Mouse (Mus musculus) inflammation-experienced regulatory T-cells (primary cell): ENCODE data around the gene Tbcc. TPM values are rescaled to one million over a fixed set of nuclear protein-coding genes. Genes with fewer than 3 reads are reported as not detected.

ENCODE experiments used
- polyA plus RNA-seq, 2 experiments: library from polyadenylated mRNA; unstranded; fragments of 100-300 nt; shearing (Covaris generic); gene quantifications; one replicate each; pipeline ENCODE4 v1.2.1; 2017

The Tbcc gene
- 10 to 100 TPM; 52.3 to 54.9 TPM for polyA plus RNA-seq

DNA sequence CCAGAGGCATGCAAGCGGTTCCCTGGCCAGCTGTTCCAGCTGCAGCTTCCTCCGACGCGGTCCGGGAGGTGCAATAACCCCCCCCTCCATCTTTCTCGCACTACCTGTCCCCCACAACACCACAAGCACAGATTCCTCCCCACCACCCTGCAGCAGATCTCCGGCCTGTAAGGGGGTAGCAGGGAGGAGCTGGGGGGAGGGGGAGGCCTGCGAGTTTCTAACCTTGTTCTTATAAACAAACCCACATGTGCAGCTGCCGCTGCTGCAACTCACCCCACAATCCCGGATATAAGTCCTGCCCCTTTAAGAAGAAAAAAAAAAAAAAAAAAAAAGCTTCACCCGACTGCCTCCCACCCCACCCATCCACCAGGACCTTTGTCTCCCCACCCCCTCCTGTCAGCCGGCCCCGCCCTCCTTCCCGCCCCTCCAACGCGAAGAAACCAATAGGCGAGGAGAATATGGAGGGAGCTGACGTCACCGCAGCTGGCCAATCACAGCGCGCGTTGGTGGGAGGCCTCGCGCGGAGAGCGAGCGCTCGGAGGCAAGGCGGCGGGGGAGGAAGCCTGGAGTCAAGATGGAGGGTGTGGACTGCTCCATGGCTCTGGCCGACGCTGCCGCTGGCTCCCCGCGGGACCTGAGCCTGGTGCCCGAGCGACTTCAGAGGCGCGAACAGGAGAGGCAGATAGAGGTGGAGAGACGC lies at the start of gene Tbcc:
Gene Tbcc, plus strand, starts transcription at position 569 of the 700 bp plus-strand sequence.

DNA sequence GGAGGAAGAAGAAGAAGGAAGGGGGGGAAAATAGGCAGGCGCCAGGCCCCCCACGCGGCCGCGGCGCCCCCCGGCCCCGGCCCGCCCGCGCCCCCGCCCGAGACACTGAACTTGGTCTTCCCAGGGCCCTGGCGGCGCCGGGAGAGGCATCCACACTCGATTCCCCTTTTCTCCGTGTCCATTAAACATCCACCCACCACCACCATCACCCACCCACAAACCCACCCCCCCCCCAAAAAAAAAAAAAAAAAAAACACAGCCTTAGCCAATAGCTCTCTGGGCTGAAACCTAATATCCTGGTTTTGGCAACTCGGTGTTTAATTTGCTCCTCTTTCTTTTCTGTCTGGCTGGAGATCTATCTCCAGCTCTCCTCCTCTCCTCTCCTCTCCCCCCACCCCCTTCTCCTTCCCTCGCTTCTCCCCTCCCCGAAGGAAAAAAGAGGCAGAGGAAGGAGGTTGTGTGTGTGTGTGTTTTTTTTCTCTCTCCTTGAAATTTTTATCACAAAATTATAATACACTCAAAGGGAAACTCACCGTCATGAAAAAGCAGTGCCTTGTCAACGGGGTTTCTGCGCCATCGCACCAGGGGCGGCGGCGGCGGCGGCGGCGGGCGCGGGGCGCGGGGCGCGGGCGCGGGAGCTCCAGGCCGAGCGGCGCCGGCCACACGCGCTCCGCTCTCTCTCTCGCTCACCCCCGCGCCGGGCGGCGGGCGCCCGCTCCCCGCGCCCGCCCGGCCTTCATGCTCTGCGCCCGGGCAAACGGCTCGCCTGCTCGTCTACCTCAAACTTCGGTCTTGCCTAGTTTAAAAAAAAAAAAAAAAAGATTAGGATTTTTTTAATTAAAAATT lies 32.4 kb upstream of the Tbcc start, which contains the start of gene Bicral:
Gene Bicral, minus strand, starts transcription at position 580 of the 846 bp plus-strand sequence.

DNA sequence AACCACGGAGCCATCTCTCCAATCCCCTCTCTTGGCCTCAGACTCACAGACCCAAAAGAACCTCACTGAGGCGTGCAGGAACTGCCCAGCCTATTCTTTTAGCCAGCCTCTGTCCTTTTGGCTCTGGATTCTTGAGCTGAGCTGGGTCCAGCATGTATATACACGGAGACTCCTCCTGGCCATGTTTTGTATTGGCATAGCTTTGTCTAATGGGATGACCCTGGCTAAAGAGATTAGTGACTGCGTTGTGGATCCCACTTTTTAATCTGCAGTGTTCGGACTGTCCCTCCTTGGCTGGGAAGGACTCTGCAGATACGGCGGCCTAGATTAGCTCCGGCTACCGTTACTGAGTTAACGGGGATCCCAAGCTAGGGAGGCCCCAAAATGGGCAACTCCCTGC lies 19.7 kb downstream of the Tbcc start, which contains the start of gene Prph2:
Gene Prph2, plus strand, starts transcription at position 274 of the 400 bp plus-strand sequence.

Other genes with a start within 250 kb of the Tbcc start
- 10 to 100 TPM; 20.3 to 22.7 TPM for gene Klc4, start 244.7 kb upstream of the Tbcc start, polyA plus RNA-seq
- gene Mrpl2, start 244.5 kb upstream of the Tbcc start, polyA plus RNA-seq = 10 to 100 TPM; 43.1 to 70.4 TPM
- gene Cul7, start 240.3 kb upstream of the Tbcc start, polyA plus RNA-seq = 10 to 100 TPM in 1 of 2 experiments, 1 to 10 TPM in 1; 4.5 to 10.7 TPM
- gene Rrp36, start 216.3 kb upstream of the Tbcc start, polyA plus RNA-seq = 10 to 100 TPM; 58.4 to 61.9 TPM
- 100 to 1,000 TPM; 121 to 157 TPM for gene Mea1, start 211.9 kb upstream of the Tbcc start, polyA plus RNA-seq
- 10 to 100 TPM; 49.1 to 55.5 TPM for gene Klhdc3, start 209.8 kb upstream of the Tbcc start, polyA plus RNA-seq
- gene Ppp2r5d, start 185.6 kb upstream of the Tbcc start, polyA plus RNA-seq = 10 to 100 TPM; 68.8 to 83.5 TPM
- 10 to 100 TPM; 46.9 to 49.2 TPM for gene Pex6, start 179.2 kb upstream of the Tbcc start, polyA plus RNA-seq
- 1 to 10 TPM; 1.2 to 2.7 TPM for gene Gnmt, start 161.5 kb upstream of the Tbcc start, polyA plus RNA-seq
- 10 to 100 TPM; 52.9 to 67.7 TPM for gene Cnpy3, start 138.5 kb upstream of the Tbcc start, polyA plus RNA-seq
- gene Ptcra, start 127.0 kb upstream of the Tbcc start, polyA plus RNA-seq = under 1 TPM in 1 of 2 experiments, not detected in 1; 0.66 TPM
- gene 2310039H08Rik, start 118.0 kb upstream of the Tbcc start, polyA plus RNA-seq = 10 to 100 TPM; 25.3 to 26.4 TPM
- gene Rpl7l1, start 108.0 kb upstream of the Tbcc start, polyA plus RNA-seq = 100 to 1,000 TPM; 118 to 123 TPM
- gene Bicral, start 32.2 kb upstream of the Tbcc start, polyA plus RNA-seq = 10 to 100 TPM; 35.0 to 36.8 TPM
- gene Prph2, start 19.8 kb downstream of the Tbcc start, polyA plus RNA-seq = 1 to 10 TPM in 1 of 2 experiments, under 1 TPM in 1; 0.41 to 1.3 TPM
- gene Ubr2, start 119.9 kb downstream of the Tbcc start, polyA plus RNA-seq = 10 to 100 TPM; 51.5 to 54.6 TPM